Mouse (Mus musculus) MEL (cell line): ENCODE measurements at regions not wholly inside any gene's neighbourhood (a gene's known extent, or its start where the extent isn't known, plus 50 kb on each side); places are given as distances from the start of the nearest gene placed in this dataset.

ENCODE experiments used
- DNase-seq: peaks from one replicate; pipeline ENCODE4 v3.0.0; 2011; ENCODE audit warnings: low read depth, low spot score
- H3K27ac ChIP-seq: 2 replicates; pipeline ENCODE4 v1.5.1; 2012; ENCODE audit warnings: low read depth, mild to moderate bottlenecking, control low read depth, low read length, moderate library complexity; ENCODE audit not compliant: control insufficient read depth
- H3K27me3 ChIP-seq, 2 experiments: fragments of 150-350 bp in 1 of 2; sonication (generic) in 1 of 2; 2 replicates each; pipeline ENCODE4 v1.6.1; 2012; ENCODE audit warnings: low read length in 2 of 2, mild to moderate bottlenecking in 2 of 2, improper control_type of control experiment in 1 of 2, moderate library complexity in 1 of 2; ENCODE audit not compliant: insufficient read depth in 2 of 2, control insufficient read depth in 1 of 2
- H3K36me3 ChIP-seq, 2 experiments: 2 replicates each; pipeline ENCODE4 v1.6.1; 2012 to 2014; ENCODE audit warnings: low read length in 2 of 2, improper control_type of control experiment in 1 of 2, inconsistent platforms in 1 of 2, mild to moderate bottlenecking in 1 of 2; ENCODE audit not compliant: insufficient read depth in 2 of 2, control insufficient read depth in 1 of 2
- H3K4me1 ChIP-seq, 2 experiments: fragments of 150-350 bp in 1 of 2; sonication (generic) in 1 of 2; 2 replicates each; pipeline ENCODE4 v1.6.1; 2012; ENCODE audit warnings: low read length in 2 of 2, improper control_type of control experiment in 1 of 2, mild to moderate bottlenecking in 1 of 2; ENCODE audit not compliant: insufficient read depth in 2 of 2, control insufficient read depth in 1 of 2
- H3K4me3 ChIP-seq, 2 experiments: fragments of 150-350 bp in 1 of 2; sonication (generic) in 1 of 2; 2 replicates each; pipeline ENCODE4 v1.5.1; 2012; ENCODE audit warnings: low read depth in 2 of 2, low read length in 2 of 2, mild to moderate bottlenecking in 2 of 2, moderate library complexity in 2 of 2, control low read depth in 1 of 2, improper control_type of control experiment in 1 of 2; ENCODE audit not compliant: control insufficient read depth in 1 of 2, insufficient read depth in 1 of 2
- H3K79me2 ChIP-seq: 2 replicates; pipeline ENCODE4 v1.6.1; 2012; ENCODE audit warnings: mild to moderate bottlenecking, low read length, moderate library complexity; ENCODE audit not compliant: control insufficient read depth, poor library complexity, insufficient read depth
- H3K9ac ChIP-seq: 2 replicates; pipeline ENCODE4 v1.6.1; 2012; ENCODE audit warnings: low read depth, mild to moderate bottlenecking, control low read depth, low read length, moderate library complexity; ENCODE audit not compliant: control insufficient read depth, poor library complexity, severe bottlenecking
- H3K9me3 ChIP-seq: fragments of 150-350 bp; sonication (generic); replicated peaks from 2 replicates; pipeline ENCODE4 v1.6.1; 2012; ENCODE audit warnings: mild to moderate bottlenecking, low read length, improper control_type of control experiment, moderate library complexity; ENCODE audit not compliant: insufficient read depth
- BHLHE40 ChIP-seq: IDR thresholded peaks from 2 replicates; pipeline ENCODE4 v1.6.1; 2012; ENCODE audit warnings: low read depth, mild to moderate bottlenecking, inconsistent platforms, low read length, improper control_type of control experiment, borderline replicate concordance
- CHD1 ChIP-seq: IDR thresholded peaks from 2 replicates; pipeline ENCODE4 v1.6.1; 2012; ENCODE audit warnings: low read depth, mild to moderate bottlenecking, inconsistent platforms, low read length, improper control_type of control experiment
- CHD2 ChIP-seq: IDR thresholded peaks from 2 replicates; pipeline ENCODE4 v1.6.1; 2011; ENCODE audit warnings: low read length, improper control_type of control experiment
- CTCF ChIP-seq, 3 experiments: IDR thresholded peaks in 2 of 3; conservative IDR thresholded peaks in 1 of 3; 2 replicates each; pipeline ENCODE4 v1.5.1; 2011 to 2012; ENCODE audit warnings: low read length in 3 of 3, low read depth in 2 of 3, mild to moderate bottlenecking in 2 of 3, improper control_type of control experiment in 1 of 3, inconsistent platforms in 1 of 3, mixed read lengths in 1 of 3, moderate library complexity in 1 of 3; ENCODE audit not compliant: control insufficient read depth in 1 of 3, insufficient read depth in 1 of 3, poor library complexity in 1 of 3, severe bottlenecking in 1 of 3
- ELF1 ChIP-seq: IDR thresholded peaks from 2 replicates; pipeline ENCODE4 v1.6.1; 2014; ENCODE audit warnings: low read depth, mild to moderate bottlenecking, inconsistent platforms, low read length, improper control_type of control experiment, moderate library complexity
- GABPA ChIP-seq: IDR thresholded peaks from 2 replicates; pipeline ENCODE4 v1.6.1; 2012; ENCODE audit warnings: low read depth, mild to moderate bottlenecking, inconsistent platforms, low read length, improper control_type of control experiment, moderate library complexity
- MAFK ChIP-seq: IDR thresholded peaks from 2 replicates; pipeline ENCODE4 v1.6.1; 2011; ENCODE audit warnings: low read depth, mild to moderate bottlenecking, low read length, improper control_type of control experiment, borderline replicate concordance
- MAX ChIP-seq: IDR thresholded peaks from 2 replicates; pipeline ENCODE4 v1.6.1; 2011; ENCODE audit warnings: low read length, improper control_type of control experiment
- MEF2A ChIP-seq: IDR thresholded peaks from 2 replicates; pipeline ENCODE4 v1.6.1; 2014; ENCODE audit warnings: low read depth, mild to moderate bottlenecking, inconsistent platforms, low read length, improper control_type of control experiment; ENCODE audit not compliant: poor library complexity, insufficient replicate concordance, severe bottlenecking; ENCODE audit errors: extremely low read depth
- MYC ChIP-seq: IDR thresholded peaks from 2 replicates; pipeline ENCODE4 v1.6.1; 2011; ENCODE audit warnings: low read depth, mild to moderate bottlenecking, low read length, improper control_type of control experiment, moderate library complexity
- NRF1 ChIP-seq: IDR thresholded peaks from 2 replicates; pipeline ENCODE4 v1.6.1; 2014; ENCODE audit warnings: low read depth, mild to moderate bottlenecking, inconsistent platforms, low read length, improper control_type of control experiment, moderate library complexity; ENCODE audit not compliant: poor library complexity, insufficient read depth, severe bottlenecking
- POLR2AphosphoS5 ChIP-seq: IDR thresholded peaks from 2 replicates; pipeline ENCODE4 v1.6.1; 2012; ENCODE audit warnings: low read depth, borderline replicate concordance, mild to moderate bottlenecking, inconsistent platforms, low read length, moderate library complexity, mixed read lengths
- RCOR1 ChIP-seq: IDR thresholded peaks from 2 replicates; pipeline ENCODE4 v1.6.1; 2012; ENCODE audit warnings: low read depth, mild to moderate bottlenecking, inconsistent platforms, low read length, improper control_type of control experiment
- TAL1 ChIP-seq: IDR thresholded peaks from 2 replicates; pipeline ENCODE4 v1.6.1; 2012; ENCODE audit warnings: mild to moderate bottlenecking, inconsistent platforms, low read length, moderate library complexity, mixed read lengths
- TBP ChIP-seq: IDR thresholded peaks from 2 replicates; pipeline ENCODE4 v1.8.0; 2011; ENCODE audit warnings: low read depth, low read length, improper control_type of control experiment
- TCF12 ChIP-seq: IDR thresholded peaks from 2 replicates; pipeline ENCODE4 v1.6.1; 2014; ENCODE audit warnings: low read depth, mild to moderate bottlenecking, inconsistent platforms, low read length, improper control_type of control experiment, moderate library complexity
- UBTF ChIP-seq: IDR thresholded peaks from 2 replicates; pipeline ENCODE4 v1.6.1; 2012; ENCODE audit warnings: low read depth, mild to moderate bottlenecking, inconsistent platforms, low read length, improper control_type of control experiment, moderate library complexity, borderline replicate concordance; ENCODE audit not compliant: insufficient read depth
- USF1 ChIP-seq: IDR thresholded peaks from 2 replicates; pipeline ENCODE4 v1.6.1; 2014; ENCODE audit warnings: low read depth, mild to moderate bottlenecking, inconsistent platforms, low read length, improper control_type of control experiment, moderate library complexity
- USF2 ChIP-seq, 2 experiments: IDR thresholded peaks; 2 replicates each; pipeline ENCODE4 v1.6.1; 2011 to 2012; ENCODE audit warnings: improper control_type of control experiment in 2 of 2, low read length in 2 of 2, borderline replicate concordance in 1 of 2, inconsistent platforms in 1 of 2, low read depth in 1 of 2, mild to moderate bottlenecking in 1 of 2; ENCODE audit not compliant: insufficient read depth in 1 of 2
- ZMIZ1 ChIP-seq: IDR thresholded peaks from 2 replicates; pipeline ENCODE4 v1.6.1; 2012; ENCODE audit warnings: low read depth, mild to moderate bottlenecking, inconsistent platforms, low read length, improper control_type of control experiment, moderate library complexity

- no peaks in the 10 kb centered on the region for H3K36me3 ChIP-seq
These were observed 115.2 kb upstream of the Spon1 start for GRCm38 (mm10) chr7:113650631-113651030.

GRCm38 (mm10) chr7:113651696-113652095 lies 114.1 kb upstream of the Spon1 start:
- Histone ChIP-seq H3K27ac (no peak overlapping the region), H3K9me3 (no peaks in the 10 kb centered on the region), H3K36me3 (no peaks in the 10 kb centered on the region), H3K4me1 (no peaks in the 10 kb centered on the region), H3K79me2 (no peaks in the 10 kb centered on the region), H3K9ac (no peak overlapping the region), H3K4me3 (no peak overlapping the region), H3K27me3 (no peaks in the 10 kb centered on the region)
- TF ChIP-seq MEF2A (no peak), TAL1 (no peak), CTCF (IDR thresholded peaks at IDR 0.05 in 2 of 3, conservative IDR thresholded peaks at IDR 0.05 in 1 of 3; ENCODE audit: control insufficient read depth in 1 of 3, insufficient read depth in 1 of 3, low read depth in 2 of 3, low read length in 3 of 3, poor library complexity in 1 of 3, severe bottlenecking in 1 of 3) (no peak), UBTF (no peak)
- no peak for DNase-seq

More at GRCm38 (mm10) chr7:113650631-113651030, 115.2 kb upstream of the Spon1 start:
- no peaks in the 10 kb centered on the region for H3K79me2 ChIP-seq
- H3K4me1 ChIP-seq, result no peaks in the 10 kb centered on the region
- no peak overlapping the region for H3K4me3 ChIP-seq
- DNase-seq, result no peak
- no peak for TF ChIP-seq USF2 (IDR thresholded peaks at IDR 0.05; ENCODE audit: borderline replicate concordance in 1 of 2, insufficient read depth in 1 of 2, low read depth in 1 of 2, low read length in 2 of 2)
- TF ChIP-seq CHD2, result no peak
- TF ChIP-seq TCF12, result no peak
- TF ChIP-seq USF1, result no peak
- no peak for TF ChIP-seq CHD1
- TF ChIP-seq GABPA, result no peak
- TF ChIP-seq POLR2AphosphoS5, result no peak
- TF ChIP-seq ELF1, result no peak
- no peak for TF ChIP-seq RCOR1
- TF ChIP-seq NRF1, result no peak
- TF ChIP-seq MYC, result no peak
- TF ChIP-seq BHLHE40, result no peak
- TF ChIP-seq MAFK, result no peak
- no peak for TF ChIP-seq TBP
- TF ChIP-seq ZMIZ1, result no peak
- no peak for TF ChIP-seq MAX
- H3K27me3 ChIP-seq, result no peaks in the 10 kb centered on the region
- H3K9ac ChIP-seq, result no peak overlapping the region
- no peak overlapping the region for H3K27ac ChIP-seq
- H3K9me3 ChIP-seq, result no peaks in the 10 kb centered on the region
